Mouse (Mus musculus): ENCODE measurements at regions not wholly inside any gene's neighbourhood (a gene's known extent, or its start where the extent isn't known, plus 50 kb on each side); places are given as distances from the start of the nearest gene placed in this dataset.
"Not testable (repeated sequence)": the region's sequence is repeated elsewhere in the genome, so short reads cannot be mapped to it uniquely, and the experiment has no call there.

- TF ChIP-seq MYOD1 (IDR thresholded peaks at IDR 0.05; ENCODE audit: control insufficient read depth, insufficient read length, low read depth); MAX (IDR thresholded peaks at IDR 0.05); CTCF (IDR thresholded peaks at IDR 0.05; ENCODE audit: control insufficient read depth, insufficient read depth, insufficient read length); USF1 (IDR thresholded peaks at IDR 0.05; ENCODE audit: low read depth): not testable (repeated sequence)
Observed at GRCm38 (mm10) chr11:12584851-12585680, 120.3 kb upstream of the Cobl start.

All from C2C12 (cell line).